Mouse (Mus musculus): ENCODE measurements around the gene Fubp3.

Fubp3 gene

GRCm38 (mm10) chr2:31619208-31619607 is 46.8 kb downstream of the Fubp3 start:
- DNase-seq (ENCODE audit: extremely low spot score), result no peak

- no peak for DNase-seq (ENCODE audit: extremely low spot score)
Measured at GRCm38 (mm10) chr2:31633531-31633930, 61.1 kb downstream of the Fubp3 start.

- DNase-seq (ENCODE audit: extremely low spot score), result peak; percentile 37
Measured at GRCm38 (mm10) chr2:31635281-31636137, 63.1 kb downstream of the Fubp3 start.

GRCm38 (mm10) chr2:31636138-31636741 is 63.8 kb downstream of the Fubp3 start:
- DNase-seq (ENCODE audit: extremely low spot score), result peak; percentile 81

- no peak for DNase-seq (ENCODE audit: extremely low spot score)
Measured at GRCm38 (mm10) chr2:31636742-31637141, 64.3 kb downstream of the Fubp3 start.

- DNase-seq (ENCODE audit: extremely low spot score), result no peak
Measured at GRCm38 (mm10) chr2:31637311-31637710, 64.9 kb downstream of the Fubp3 start.

- peak; percentile 61 for DNase-seq (ENCODE audit: extremely low spot score)
Measured at GRCm38 (mm10) chr2:31637807-31638206, 65.4 kb downstream of the Fubp3 start.

- DNase-seq (ENCODE audit: extremely low spot score), result peak; percentile 46
Measured at GRCm38 (mm10) chr2:31638581-31639465, 66.4 kb downstream of the Fubp3 start.

GRCm38 (mm10) chr2:31639466-31639760 is 67.0 kb downstream of the Fubp3 start:
- DNase-seq (ENCODE audit: extremely low spot score), result no peak

- peak; percentile 45 for DNase-seq (ENCODE audit: extremely low spot score)
Measured at GRCm38 (mm10) chr2:31639901-31640608, 67.6 kb downstream of the Fubp3 start, which contains the start of gene Prdm12. Gene Prdm12, plus strand, starts transcription at chr2:31640037.

- peak; percentile 67 for DNase-seq (ENCODE audit: extremely low spot score)
Measured at GRCm38 (mm10) chr2:31640609-31641507, 68.4 kb downstream of the Fubp3 start.

- no peak for DNase-seq (ENCODE audit: extremely low spot score)
Measured at GRCm38 (mm10) chr2:31641508-31641830, 69.0 kb downstream of the Fubp3 start.

- DNase-seq (ENCODE audit: extremely low spot score), result no peak
Measured at GRCm38 (mm10) chr2:31641929-31642328, 69.5 kb downstream of the Fubp3 start.

- DNase-seq (ENCODE audit: extremely low spot score), result peak; percentile 49
Measured at GRCm38 (mm10) chr2:31653971-31654853, 81.8 kb downstream of the Fubp3 start.

GRCm38 (mm10) chr2:31654854-31655559 is 82.6 kb downstream of the Fubp3 start:
- peak; percentile 50 for DNase-seq (ENCODE audit: extremely low spot score)

- no peak for DNase-seq (ENCODE audit: extremely low spot score)
Measured at GRCm38 (mm10) chr2:31656374-31656773, 83.9 kb downstream of the Fubp3 start.

- no peak for DNase-seq (ENCODE audit: extremely low spot score)
Measured at GRCm38 (mm10) chr2:31662939-31663803, 90.7 kb downstream of the Fubp3 start.

GRCm38 (mm10) chr2:31663804-31664180 is 91.3 kb downstream of the Fubp3 start:
- DNase-seq (ENCODE audit: extremely low spot score), result no peak
